Mouse (Mus musculus) heart, postnatal 0 days (tissue): Measurements from ENCODE around the gene Relch.

Experiments
- CTCF ChIP-seq: IDR thresholded peaks from 2 replicates; pipeline ENCODE4 v1.5.1; 2016; ENCODE audit warnings: antibody characterized with exemption, control low read depth, low read depth
- EP300 ChIP-seq: IDR thresholded peaks from 2 replicates; pipeline ENCODE4 v1.6.1; 2016; ENCODE audit warnings: antibody characterized with exemption, low read depth

DNA sequence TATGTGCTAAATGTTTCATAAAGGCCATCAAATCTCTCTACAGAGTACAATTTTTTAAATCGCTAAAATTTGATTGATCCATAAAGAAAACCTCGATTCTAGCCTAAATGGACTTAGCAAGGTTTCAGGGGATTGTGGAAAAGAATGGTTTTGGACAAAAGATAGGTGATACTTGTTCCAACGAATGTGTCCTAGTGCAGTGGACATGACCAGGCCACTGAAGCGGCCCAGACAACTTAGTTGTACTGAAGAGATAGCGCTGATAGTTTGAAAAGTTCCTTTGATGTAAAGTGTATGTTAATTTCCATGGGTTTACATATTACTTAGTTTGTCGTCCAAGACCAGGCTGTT, 866 bp upstream of the Relch start:
- TF ChIP-seq CTCF (no peak), EP300 (no peak)
